Mouse (Mus musculus) MEL (cell line): ENCODE data around the gene Plekhg3. TPM values are rescaled to one million over a fixed set of nuclear protein-coding genes. Genes with fewer than 3 reads are reported as not detected.
A peak's percentile ranks its signal among the peaks of the same experiment; 100 is the strongest.

ENCODE experiments used
- DNase-seq: peaks from one replicate; pipeline ENCODE4 v3.0.0; 2011; ENCODE audit warnings: low read depth, low spot score
- H3K27ac ChIP-seq: 2 replicates; pipeline ENCODE4 v1.5.1; 2012; ENCODE audit warnings: low read depth, mild to moderate bottlenecking, control low read depth, low read length, moderate library complexity; ENCODE audit not compliant: control insufficient read depth
- H3K27me3 ChIP-seq, 2 experiments: fragments of 150-350 bp in 1 of 2; sonication (generic) in 1 of 2; 2 replicates each; pipeline ENCODE4 v1.6.1; 2012; ENCODE audit warnings: low read length in 2 of 2, mild to moderate bottlenecking in 2 of 2, improper control_type of control experiment in 1 of 2, moderate library complexity in 1 of 2; ENCODE audit not compliant: insufficient read depth in 2 of 2, control insufficient read depth in 1 of 2
- H3K36me3 ChIP-seq, 2 experiments: 2 replicates each; pipeline ENCODE4 v1.6.1; 2012 to 2014; ENCODE audit warnings: low read length in 2 of 2, improper control_type of control experiment in 1 of 2, inconsistent platforms in 1 of 2, mild to moderate bottlenecking in 1 of 2; ENCODE audit not compliant: insufficient read depth in 2 of 2, control insufficient read depth in 1 of 2
- H3K4me1 ChIP-seq, 2 experiments: fragments of 150-350 bp in 1 of 2; sonication (generic) in 1 of 2; 2 replicates each; pipeline ENCODE4 v1.6.1; 2012; ENCODE audit warnings: low read length in 2 of 2, improper control_type of control experiment in 1 of 2, mild to moderate bottlenecking in 1 of 2; ENCODE audit not compliant: insufficient read depth in 2 of 2, control insufficient read depth in 1 of 2
- H3K4me3 ChIP-seq, 2 experiments: fragments of 150-350 bp in 1 of 2; sonication (generic) in 1 of 2; 2 replicates each; pipeline ENCODE4 v1.5.1; 2012; ENCODE audit warnings: low read depth in 2 of 2, low read length in 2 of 2, mild to moderate bottlenecking in 2 of 2, moderate library complexity in 2 of 2, control low read depth in 1 of 2, improper control_type of control experiment in 1 of 2; ENCODE audit not compliant: control insufficient read depth in 1 of 2, insufficient read depth in 1 of 2
- H3K79me2 ChIP-seq: 2 replicates; pipeline ENCODE4 v1.6.1; 2012; ENCODE audit warnings: mild to moderate bottlenecking, low read length, moderate library complexity; ENCODE audit not compliant: control insufficient read depth, poor library complexity, insufficient read depth
- H3K9ac ChIP-seq: 2 replicates; pipeline ENCODE4 v1.6.1; 2012; ENCODE audit warnings: low read depth, mild to moderate bottlenecking, control low read depth, low read length, moderate library complexity; ENCODE audit not compliant: control insufficient read depth, poor library complexity, severe bottlenecking
- H3K9me3 ChIP-seq: fragments of 150-350 bp; sonication (generic); replicated peaks from 2 replicates; pipeline ENCODE4 v1.6.1; 2012; ENCODE audit warnings: mild to moderate bottlenecking, low read length, improper control_type of control experiment, moderate library complexity; ENCODE audit not compliant: insufficient read depth
- BHLHE40 ChIP-seq: IDR thresholded peaks from 2 replicates; pipeline ENCODE4 v1.6.1; 2012; ENCODE audit warnings: low read depth, mild to moderate bottlenecking, inconsistent platforms, low read length, improper control_type of control experiment, borderline replicate concordance
- CHD1 ChIP-seq: IDR thresholded peaks from 2 replicates; pipeline ENCODE4 v1.6.1; 2012; ENCODE audit warnings: low read depth, mild to moderate bottlenecking, inconsistent platforms, low read length, improper control_type of control experiment
- CHD2 ChIP-seq: IDR thresholded peaks from 2 replicates; pipeline ENCODE4 v1.6.1; 2011; ENCODE audit warnings: low read length, improper control_type of control experiment
- CTCF ChIP-seq, 3 experiments: IDR thresholded peaks in 2 of 3; conservative IDR thresholded peaks in 1 of 3; 2 replicates each; pipeline ENCODE4 v1.5.1; 2011 to 2012; ENCODE audit warnings: low read length in 3 of 3, low read depth in 2 of 3, mild to moderate bottlenecking in 2 of 3, improper control_type of control experiment in 1 of 3, inconsistent platforms in 1 of 3, mixed read lengths in 1 of 3, moderate library complexity in 1 of 3; ENCODE audit not compliant: control insufficient read depth in 1 of 3, insufficient read depth in 1 of 3, poor library complexity in 1 of 3, severe bottlenecking in 1 of 3
- E2F4 ChIP-seq: IDR thresholded peaks from 2 replicates; pipeline ENCODE4 v1.6.1; 2011; ENCODE audit warnings: low read depth, low read length, improper control_type of control experiment, borderline replicate concordance
- ELF1 ChIP-seq: IDR thresholded peaks from 2 replicates; pipeline ENCODE4 v1.6.1; 2014; ENCODE audit warnings: low read depth, mild to moderate bottlenecking, inconsistent platforms, low read length, improper control_type of control experiment, moderate library complexity
- EP300 ChIP-seq, 2 experiments: IDR thresholded peaks; 2 replicates each; pipeline ENCODE4 v1.6.1; 2011; ENCODE audit warnings: improper control_type of control experiment in 2 of 2, low read length in 2 of 2, low read depth in 1 of 2, mild to moderate bottlenecking in 1 of 2
- ETS1 ChIP-seq: IDR thresholded peaks from 2 replicates; pipeline ENCODE4 v1.6.1; 2012; ENCODE audit warnings: low read depth, mild to moderate bottlenecking, inconsistent platforms, low read length, improper control_type of control experiment, moderate library complexity
- GABPA ChIP-seq: IDR thresholded peaks from 2 replicates; pipeline ENCODE4 v1.6.1; 2012; ENCODE audit warnings: low read depth, mild to moderate bottlenecking, inconsistent platforms, low read length, improper control_type of control experiment, moderate library complexity
- GATA1 ChIP-seq: IDR thresholded peaks from 2 replicates; pipeline ENCODE4 v1.6.1; 2011; ENCODE audit warnings: low read depth, low read length, improper control_type of control experiment
- HCFC1 ChIP-seq: IDR thresholded peaks from 2 replicates; pipeline ENCODE4 v1.6.1; 2012; ENCODE audit warnings: low read depth, mild to moderate bottlenecking, inconsistent platforms, low read length, improper control_type of control experiment, moderate library complexity
- MAFK ChIP-seq: IDR thresholded peaks from 2 replicates; pipeline ENCODE4 v1.6.1; 2011; ENCODE audit warnings: low read depth, mild to moderate bottlenecking, low read length, improper control_type of control experiment, borderline replicate concordance
- MAX ChIP-seq: IDR thresholded peaks from 2 replicates; pipeline ENCODE4 v1.6.1; 2011; ENCODE audit warnings: low read length, improper control_type of control experiment
- MAZ ChIP-seq: IDR thresholded peaks from 2 replicates; pipeline ENCODE4 v1.6.1; 2012; ENCODE audit warnings: low read depth, mild to moderate bottlenecking, inconsistent platforms, low read length, improper control_type of control experiment
- MEF2A ChIP-seq: IDR thresholded peaks from 2 replicates; pipeline ENCODE4 v1.6.1; 2014; ENCODE audit warnings: low read depth, mild to moderate bottlenecking, inconsistent platforms, low read length, improper control_type of control experiment; ENCODE audit not compliant: poor library complexity, insufficient replicate concordance, severe bottlenecking; ENCODE audit errors: extremely low read depth
- MXI1 ChIP-seq: IDR thresholded peaks from 2 replicates; pipeline ENCODE4 v1.6.1; 2011; ENCODE audit warnings: mild to moderate bottlenecking, low read depth, low read length, improper control_type of control experiment
- MYB ChIP-seq: IDR thresholded peaks from 2 replicates; pipeline ENCODE4 v1.6.1; 2011; ENCODE audit warnings: mild to moderate bottlenecking, low read depth, low read length, improper control_type of control experiment
- MYC ChIP-seq: IDR thresholded peaks from 2 replicates; pipeline ENCODE4 v1.6.1; 2011; ENCODE audit warnings: low read depth, mild to moderate bottlenecking, low read length, improper control_type of control experiment, moderate library complexity
- NELFE ChIP-seq: IDR thresholded peaks from 2 replicates; pipeline ENCODE4 v1.6.1; 2011; ENCODE audit warnings: low read depth, low read length, improper control_type of control experiment
- NRF1 ChIP-seq: IDR thresholded peaks from 2 replicates; pipeline ENCODE4 v1.6.1; 2014; ENCODE audit warnings: low read depth, mild to moderate bottlenecking, inconsistent platforms, low read length, improper control_type of control experiment, moderate library complexity; ENCODE audit not compliant: poor library complexity, insufficient read depth, severe bottlenecking
- POLR2A ChIP-seq, 2 experiments: IDR thresholded peaks; 2 replicates each; pipeline ENCODE4 v1.6.1; 2011 to 2012; ENCODE audit warnings: low read length in 2 of 2, mild to moderate bottlenecking in 2 of 2, control low read depth in 1 of 2, improper control_type of control experiment in 1 of 2, low read depth in 1 of 2, moderate library complexity in 1 of 2; ENCODE audit not compliant: control insufficient read depth in 1 of 2, insufficient read depth in 1 of 2, poor library complexity in 1 of 2
- POLR2AphosphoS2 ChIP-seq: IDR thresholded peaks from 2 replicates; pipeline ENCODE4 v1.6.1; 2011; ENCODE audit warnings: low read length, improper control_type of control experiment
- POLR2AphosphoS5 ChIP-seq: IDR thresholded peaks from 2 replicates; pipeline ENCODE4 v1.6.1; 2012; ENCODE audit warnings: low read depth, borderline replicate concordance, mild to moderate bottlenecking, inconsistent platforms, low read length, moderate library complexity, mixed read lengths
- RAD21 ChIP-seq: IDR thresholded peaks from 2 replicates; pipeline ENCODE4 v1.6.1; 2011; ENCODE audit warnings: mild to moderate bottlenecking, low read depth, low read length, improper control_type of control experiment
- RCOR1 ChIP-seq: IDR thresholded peaks from 2 replicates; pipeline ENCODE4 v1.6.1; 2012; ENCODE audit warnings: low read depth, mild to moderate bottlenecking, inconsistent platforms, low read length, improper control_type of control experiment
- SIN3A ChIP-seq: IDR thresholded peaks from 2 replicates; pipeline ENCODE4 v1.6.1; 2012; ENCODE audit warnings: low read length, improper control_type of control experiment, inconsistent platforms
- SMC3 ChIP-seq: IDR thresholded peaks from 2 replicates; pipeline ENCODE4 v1.6.1; 2011; ENCODE audit warnings: low read depth, low read length, improper control_type of control experiment
- TAL1 ChIP-seq: IDR thresholded peaks from 2 replicates; pipeline ENCODE4 v1.6.1; 2012; ENCODE audit warnings: mild to moderate bottlenecking, inconsistent platforms, low read length, moderate library complexity, mixed read lengths
- TBP ChIP-seq: IDR thresholded peaks from 2 replicates; pipeline ENCODE4 v1.8.0; 2011; ENCODE audit warnings: low read depth, low read length, improper control_type of control experiment
- TCF12 ChIP-seq: IDR thresholded peaks from 2 replicates; pipeline ENCODE4 v1.6.1; 2014; ENCODE audit warnings: low read depth, mild to moderate bottlenecking, inconsistent platforms, low read length, improper control_type of control experiment, moderate library complexity
- UBTF ChIP-seq: IDR thresholded peaks from 2 replicates; pipeline ENCODE4 v1.6.1; 2012; ENCODE audit warnings: low read depth, mild to moderate bottlenecking, inconsistent platforms, low read length, improper control_type of control experiment, moderate library complexity, borderline replicate concordance; ENCODE audit not compliant: insufficient read depth
- USF1 ChIP-seq: IDR thresholded peaks from 2 replicates; pipeline ENCODE4 v1.6.1; 2014; ENCODE audit warnings: low read depth, mild to moderate bottlenecking, inconsistent platforms, low read length, improper control_type of control experiment, moderate library complexity
- USF2 ChIP-seq, 2 experiments: IDR thresholded peaks; 2 replicates each; pipeline ENCODE4 v1.6.1; 2011 to 2012; ENCODE audit warnings: improper control_type of control experiment in 2 of 2, low read length in 2 of 2, borderline replicate concordance in 1 of 2, inconsistent platforms in 1 of 2, low read depth in 1 of 2, mild to moderate bottlenecking in 1 of 2; ENCODE audit not compliant: insufficient read depth in 1 of 2
- ZC3H11A ChIP-seq: IDR thresholded peaks from 2 replicates; pipeline ENCODE4 v1.6.1; 2012; ENCODE audit warnings: low read depth, mild to moderate bottlenecking, inconsistent platforms, low read length, improper control_type of control experiment
- ZKSCAN1 ChIP-seq: IDR thresholded peaks from 2 replicates; pipeline ENCODE4 v1.6.1; 2012; ENCODE audit warnings: low read depth, mild to moderate bottlenecking, inconsistent platforms, low read length, improper control_type of control experiment, moderate library complexity
- ZMIZ1 ChIP-seq: IDR thresholded peaks from 2 replicates; pipeline ENCODE4 v1.6.1; 2012; ENCODE audit warnings: low read depth, mild to moderate bottlenecking, inconsistent platforms, low read length, improper control_type of control experiment, moderate library complexity
- ZNF384 ChIP-seq: IDR thresholded peaks from 2 replicates; pipeline ENCODE4 v1.6.1; 2012; ENCODE audit warnings: low read depth, mild to moderate bottlenecking, inconsistent platforms, low read length, improper control_type of control experiment
- polyA plus RNA-seq, 2 experiments: library from polyadenylated mRNA; stranded (reverse) in 1 of 2; unstranded in 1 of 2; fragments of >175 nt in 1 of 2; fragments of >200 nt in 1 of 2; gene quantifications; 2 replicates each; pipeline versions ENCODE4 v1.2.1 to v1.2.4; 2012; ENCODE audit warnings: low replicate concordance in 2 of 2, low read depth in 1 of 2; ENCODE audit not compliant: insufficient read length in 2 of 2, insufficient read depth in 1 of 2, missing spikeins in 1 of 2
- total RNA-seq: library from RNA; depleted of rRNA; stranded (reverse); fragments of 300-350 nt; gene quantifications from 2 replicates; pipeline ENCODE4 v1.2.3, GENCODE M21; 2012

Gene Plekhg3
- total and polyA plus RNA-seq, 3 experiments: 0.92 to 7.0 TPM; not detected in 1

DNA sequence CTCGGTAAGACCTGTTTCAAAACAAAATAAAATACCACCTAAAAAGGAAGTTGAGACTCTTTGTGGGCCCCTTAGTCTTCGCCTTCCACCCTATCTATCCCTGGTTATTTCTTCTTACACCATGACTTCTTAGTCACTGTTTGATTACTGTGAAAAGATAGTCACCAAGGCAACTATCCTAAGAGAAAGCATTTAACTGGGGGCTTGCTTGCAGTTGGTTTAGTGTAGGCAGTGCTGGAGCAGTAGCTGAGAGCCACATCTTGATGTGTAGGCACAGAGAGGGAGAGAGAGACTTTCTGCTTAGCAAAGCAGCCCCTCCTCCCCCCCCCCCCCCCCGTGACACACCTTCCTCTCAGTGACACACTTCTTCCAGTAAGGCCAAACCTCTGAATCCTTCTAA is 29.8 kb upstream of the Plekhg3 start:
- peak; percentile 94 for DNase-seq
- Histone ChIP-seq H3K36me3 (peaks cover 0 to 33% of the 10 kb centered on the region in 2 experiments; a peak in 2 of 4 replicates), H3K27me3 (no peaks in the 10 kb centered on the region), H3K4me3 (peak overlapping the region; percentile 30), H3K79me2 (no peaks in the 10 kb centered on the region), H3K27ac (peak overlapping the region; percentile 100), H3K9me3 (no peaks in the 10 kb centered on the region), H3K4me1 (peaks cover 6 to 46% of the 10 kb centered on the region in 2 experiments), H3K9ac (peak overlapping the region; percentile 50)
- TF ChIP-seq NELFE: peak; percentile 41
- TF ChIP-seq ZMIZ1: peak; percentile 56; the same call in 1 of the 2 replicates
- TF ChIP-seq HCFC1: peak; percentile 72
- TF ChIP-seq MAFK: peak; percentile 69
- TF ChIP-seq BHLHE40: peak; percentile 42; the same call in 1 of the 2 replicates
- TF ChIP-seq ELF1: peak; percentile 71; the same call in 1 of the 2 replicates
- no peak for TF ChIP-seq ZKSCAN1
- no peak for TF ChIP-seq MEF2A
- TF ChIP-seq TCF12: peak; percentile 83
- no peak for TF ChIP-seq POLR2AphosphoS5
- peak; percentile 7; the same call in 1 of the 2 replicates for TF ChIP-seq TAL1
- TF ChIP-seq UBTF: no peak
- TF ChIP-seq EP300 (IDR thresholded peaks at IDR 0.05; ENCODE audit: low read depth in 1 of 2, low read length in 2 of 2): peak; percentile 93 to 94
- TF ChIP-seq ETS1: peak; percentile 94
- no peak for TF ChIP-seq ZC3H11A
- TF ChIP-seq MAZ: peak; percentile 94
- peak in 1 of 2 experiments; percentile 63; a peak in 2 of 4 replicates for TF ChIP-seq POLR2A (IDR thresholded peaks at IDR 0.05; ENCODE audit: control insufficient read depth in 1 of 2, insufficient read depth in 1 of 2, low read depth in 1 of 2, low read length in 2 of 2, poor library complexity in 1 of 2)
- TF ChIP-seq GATA1: peak; percentile 99
- no peak for TF ChIP-seq NRF1
- TF ChIP-seq MAX: 0 out of 2 replicates have a peak, but pooled peaks have one; percentile 11
- 0 out of 2 replicates have a peak, but pooled peaks have one; percentile 14 for TF ChIP-seq USF1
- no peak for TF ChIP-seq CHD1
- TF ChIP-seq SIN3A: peak; percentile 97
- no peak for TF ChIP-seq USF2 (IDR thresholded peaks at IDR 0.05; ENCODE audit: borderline replicate concordance in 1 of 2, insufficient read depth in 1 of 2, low read depth in 1 of 2, low read length in 2 of 2)
- 0 out of 2 replicates have a peak, but pooled peaks have one; percentile 57 for TF ChIP-seq MYB
- no peak for TF ChIP-seq E2F4
- TF ChIP-seq RAD21: no peak
- TF ChIP-seq TBP: peak; percentile 87
- TF ChIP-seq POLR2AphosphoS2: no peak
- peak; percentile 77; the same call in 1 of the 2 replicates for TF ChIP-seq MYC
- TF ChIP-seq CHD2: peak; percentile 22; the same call in 1 of the 2 replicates
- TF ChIP-seq RCOR1: peak; percentile 89
- TF ChIP-seq CTCF (IDR thresholded peaks at IDR 0.05 in 2 of 3, conservative IDR thresholded peaks at IDR 0.05 in 1 of 3; ENCODE audit: control insufficient read depth in 1 of 3, insufficient read depth in 1 of 3, low read depth in 2 of 3, low read length in 3 of 3, poor library complexity in 1 of 3, severe bottlenecking in 1 of 3): no peak
- peak; percentile 92 for TF ChIP-seq MXI1
- TF ChIP-seq SMC3: no peak
- no peak for TF ChIP-seq ZNF384
- TF ChIP-seq GABPA: peak; percentile 65
